Mouse (Mus musculus): ENCODE measurements at regions not wholly inside any gene's neighbourhood (a gene's known extent, or its start where the extent isn't known, plus 50 kb on each side); places are given as distances from the start of the nearest gene placed in this dataset.

DNA sequence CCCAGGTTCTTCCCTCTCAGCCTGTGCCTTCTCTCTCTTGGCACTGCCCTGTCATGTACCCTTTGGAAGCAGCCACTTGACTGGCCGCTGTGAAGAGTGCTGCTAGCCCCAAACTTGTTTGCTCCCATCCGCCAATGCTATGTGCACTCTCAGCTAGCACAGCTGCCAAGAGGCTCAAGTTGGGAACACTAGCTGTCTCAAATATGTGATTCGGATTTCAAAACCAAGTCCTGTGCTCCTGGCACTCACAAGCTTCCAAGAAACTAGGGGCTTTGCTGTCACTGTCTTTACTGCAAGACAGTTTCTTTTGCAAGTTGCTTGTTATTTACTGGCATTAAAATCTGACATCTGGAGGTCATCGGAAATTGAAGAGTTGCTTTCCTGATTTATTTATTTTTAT, 138.6 kb upstream of the Sgk1 start:
- Histone ChIP-seq H3K36me3 (ENCODE audit: control insufficient read depth, insufficient read depth, low read length) (no peaks in the 10 kb centered on the region), H3K27me3 (ENCODE audit: control insufficient read depth, insufficient read depth, low read length) (no peaks in the 10 kb centered on the region), H3K27ac (ENCODE audit: low read depth, low read length) (no peak overlapping the region), H3K9me3 (ENCODE audit: control insufficient read depth, low read length) (no peaks in the 10 kb centered on the region), H3K4me3 (ENCODE audit: low read depth, low read length) (no peak overlapping the region), H3K4me1 (replicated peaks; ENCODE audit: control insufficient read depth, insufficient read depth, low read length) (no peaks in the 10 kb centered on the region), H3K9ac (ENCODE audit: low read depth, low read length) (no peak overlapping the region), H3K4me2 (replicated peaks; ENCODE audit: low read depth, low read length) (no peak overlapping the region)
- DNase-seq (ENCODE audit: low spot score) (no peak), ATAC-seq (ENCODE audit: low FRiP score) (no peak)
- 90% methylated on average over 4 of the region's 4 CpGs for WGBS

DNA sequence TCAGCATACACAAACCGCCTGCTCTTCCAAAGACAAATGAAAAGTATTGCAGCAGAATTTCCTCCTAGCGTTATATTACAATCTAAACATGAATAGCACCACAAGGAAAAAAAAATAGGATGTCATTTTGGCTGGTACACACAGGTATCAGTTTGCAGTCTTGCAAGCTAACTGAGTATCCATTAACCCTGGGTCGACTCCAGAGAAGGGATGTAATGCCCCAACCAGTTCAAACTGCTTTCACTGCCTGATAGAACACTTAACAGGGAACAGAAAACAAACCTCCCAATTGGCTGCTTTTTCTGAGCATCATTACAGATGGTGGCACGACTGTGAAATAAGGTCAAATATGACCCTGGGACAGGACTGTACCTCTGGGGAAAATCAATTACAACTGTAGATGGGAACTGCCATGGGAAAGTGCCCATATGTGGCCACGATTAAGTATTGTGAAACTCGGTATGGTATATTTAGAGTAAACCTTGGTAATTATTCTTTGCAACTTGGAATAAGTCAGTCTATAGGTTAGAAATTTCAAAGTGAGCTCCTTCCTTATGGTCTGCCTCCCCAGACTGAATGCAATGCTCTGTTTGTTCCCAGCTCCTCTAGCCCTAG, 137.5 kb upstream of the Sgk1 start:
- Histone ChIP-seq H3K4me2 (replicated peaks; ENCODE audit: low read depth, low read length) (no peak overlapping the region), H3K27ac (ENCODE audit: low read depth, low read length) (no peak overlapping the region), H3K36me3 (ENCODE audit: control insufficient read depth, insufficient read depth, low read length) (no peaks in the 10 kb centered on the region), H3K4me1 (replicated peaks; ENCODE audit: control insufficient read depth, insufficient read depth, low read length) (no peaks in the 10 kb centered on the region), H3K9me3 (ENCODE audit: control insufficient read depth, low read length) (no peaks in the 10 kb centered on the region), H3K4me3 (ENCODE audit: low read depth, low read length) (no peak overlapping the region), H3K9ac (ENCODE audit: low read depth, low read length) (no peak overlapping the region), H3K27me3 (ENCODE audit: control insufficient read depth, insufficient read depth, low read length) (no peaks in the 10 kb centered on the region)
- no peak for ATAC-seq (ENCODE audit: low FRiP score)
- no peak for DNase-seq (ENCODE audit: low spot score)
- 67% methylated on average over 6 of the region's 6 CpGs for WGBS

DNA sequence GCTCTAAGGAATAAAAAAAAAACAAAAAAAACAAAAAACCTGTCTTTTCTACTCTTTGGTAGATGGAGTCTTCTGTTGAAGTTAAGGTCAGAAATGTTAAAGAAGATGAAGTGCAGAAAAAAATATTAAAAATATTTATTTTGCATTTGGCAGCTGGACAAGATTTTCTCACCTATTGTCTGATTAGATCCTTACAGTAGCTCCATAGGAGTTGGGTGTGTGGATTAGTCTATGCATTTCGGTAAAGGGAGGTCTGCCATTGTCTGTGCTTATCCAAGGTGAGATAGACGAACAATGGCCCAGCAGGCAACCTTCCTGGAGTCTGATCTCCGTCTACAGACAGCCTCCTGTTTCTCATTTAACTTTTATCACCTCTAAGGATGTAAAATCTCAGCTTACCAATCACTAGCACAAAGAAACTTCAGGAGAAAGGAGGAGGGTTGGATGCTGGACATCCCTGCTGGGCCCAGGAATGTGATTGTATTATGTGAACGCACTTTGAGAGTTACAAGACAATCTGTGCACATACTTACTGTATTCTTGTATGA, 136.0 kb upstream of the Sgk1 start:
- H3K27ac ChIP-seq (ENCODE audit: low read depth, low read length), result no peak overlapping the region
- no peaks in the 10 kb centered on the region for H3K9me3 ChIP-seq (ENCODE audit: control insufficient read depth, low read length)
- H3K4me2 ChIP-seq (replicated peaks; ENCODE audit: low read depth, low read length), result no peak overlapping the region
- H3K27me3 ChIP-seq (ENCODE audit: control insufficient read depth, insufficient read depth, low read length), result no peaks in the 10 kb centered on the region
- 15% methylated on average over 4 of the region's 4 CpGs for WGBS
- H3K4me1 ChIP-seq (replicated peaks; ENCODE audit: control insufficient read depth, insufficient read depth, low read length), result no peaks in the 10 kb centered on the region
- ATAC-seq (ENCODE audit: low FRiP score), result no peak
- no peak overlapping the region for H3K4me3 ChIP-seq (ENCODE audit: low read depth, low read length)
- H3K9ac ChIP-seq (ENCODE audit: low read depth, low read length), result no peak overlapping the region
- no peaks in the 10 kb centered on the region for H3K36me3 ChIP-seq (ENCODE audit: control insufficient read depth, insufficient read depth, low read length)
- DNase-seq (ENCODE audit: low spot score), result no peak

DNA sequence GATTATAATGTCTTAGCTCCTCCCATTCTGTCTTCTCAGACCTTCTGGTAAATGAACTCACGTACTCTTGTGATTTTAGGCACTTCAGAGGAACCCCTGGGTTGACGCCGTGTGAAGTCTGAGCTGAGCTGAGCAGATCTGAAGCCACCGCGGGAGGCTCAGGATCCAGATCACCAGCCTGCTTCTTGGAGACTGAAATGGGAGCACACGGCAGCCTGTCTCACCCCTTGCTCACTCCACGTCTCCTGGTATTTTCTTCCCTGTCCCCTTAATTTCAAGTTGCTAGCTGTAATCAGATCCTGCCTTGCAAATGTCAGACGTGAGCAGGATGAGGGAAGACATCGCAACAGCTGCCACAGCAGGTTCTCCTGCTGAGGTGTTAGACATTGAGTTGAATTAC, 135.3 kb upstream of the Sgk1 start:
- Histone ChIP-seq H3K27ac (ENCODE audit: low read depth, low read length) (no peak overlapping the region), H3K4me1 (replicated peaks; ENCODE audit: control insufficient read depth, insufficient read depth, low read length) (no peaks in the 10 kb centered on the region), H3K4me2 (replicated peaks; ENCODE audit: low read depth, low read length) (no peak overlapping the region), H3K36me3 (ENCODE audit: control insufficient read depth, insufficient read depth, low read length) (no peaks in the 10 kb centered on the region), H3K9me3 (ENCODE audit: control insufficient read depth, low read length) (no peaks in the 10 kb centered on the region), H3K27me3 (ENCODE audit: control insufficient read depth, insufficient read depth, low read length) (no peaks in the 10 kb centered on the region), H3K4me3 (ENCODE audit: low read depth, low read length) (no peak overlapping the region), H3K9ac (ENCODE audit: low read depth, low read length) (no peak overlapping the region)
- no peak for ATAC-seq (ENCODE audit: low FRiP score)
- DNase-seq (ENCODE audit: low spot score), result no peak
- WGBS, result 12% methylated on average over 9 of the region's 9 CpGs

DNA sequence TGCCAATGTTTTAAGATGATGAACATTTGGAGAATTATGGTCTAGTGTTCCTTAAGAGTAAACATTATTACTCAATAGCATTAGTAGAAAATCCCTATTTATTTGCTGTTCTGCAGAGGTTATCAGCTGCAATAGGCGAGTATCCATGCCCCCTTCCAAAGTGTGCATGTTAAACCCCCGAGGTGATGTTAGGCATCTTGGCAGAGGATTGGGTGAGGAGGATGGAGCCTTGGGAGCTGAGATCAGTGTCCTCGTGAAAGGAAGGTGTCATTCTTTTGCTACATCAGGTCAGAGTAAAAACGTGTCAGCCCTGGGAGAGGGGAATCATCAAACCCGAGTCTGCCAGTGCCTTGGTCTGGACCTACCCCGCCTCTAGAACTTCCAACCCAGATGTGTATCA, 130.7 kb upstream of the Sgk1 start:
- Histone ChIP-seq H3K27ac (ENCODE audit: low read depth, low read length) (no peak overlapping the region), H3K4me1 (replicated peaks; ENCODE audit: control insufficient read depth, insufficient read depth, low read length) (no peaks in the 10 kb centered on the region), H3K27me3 (ENCODE audit: control insufficient read depth, insufficient read depth, low read length) (no peaks in the 10 kb centered on the region), H3K4me2 (replicated peaks; ENCODE audit: low read depth, low read length) (no peak overlapping the region), H3K9me3 (ENCODE audit: control insufficient read depth, low read length) (no peaks in the 10 kb centered on the region), H3K36me3 (ENCODE audit: control insufficient read depth, insufficient read depth, low read length) (no peaks in the 10 kb centered on the region), H3K9ac (ENCODE audit: low read depth, low read length) (no peak overlapping the region), H3K4me3 (ENCODE audit: low read depth, low read length) (no peak overlapping the region)
- no peak for DNase-seq (ENCODE audit: low spot score)
- 75% methylated on average over 6 of the region's 6 CpGs for WGBS
- ATAC-seq (ENCODE audit: low FRiP score), result no peak

DNA sequence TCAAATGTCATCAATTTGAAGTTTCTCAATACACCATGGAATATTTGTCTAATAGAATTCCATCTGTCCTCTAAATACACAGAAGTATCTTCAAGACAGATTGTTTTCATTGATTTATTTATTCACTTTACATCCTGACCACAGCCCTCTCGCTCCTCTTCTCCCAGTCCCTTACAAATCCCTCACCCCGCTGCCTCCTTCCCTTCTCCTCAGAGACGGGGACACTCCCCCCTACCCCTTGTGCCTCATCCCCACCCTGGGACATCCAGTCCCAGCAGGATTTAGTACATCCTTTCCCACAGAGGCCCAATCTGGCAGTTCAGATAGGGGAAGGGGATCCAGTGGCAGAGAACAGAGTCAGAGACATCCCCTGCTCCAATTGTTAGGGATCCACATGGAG, 129.6 kb upstream of the Sgk1 start:
- Histone ChIP-seq H3K9ac (ENCODE audit: low read depth, low read length) (no peak overlapping the region), H3K4me2 (replicated peaks; ENCODE audit: low read depth, low read length) (no peak overlapping the region), H3K36me3 (ENCODE audit: control insufficient read depth, insufficient read depth, low read length) (no peaks in the 10 kb centered on the region), H3K27ac (ENCODE audit: low read depth, low read length) (no peak overlapping the region), H3K4me3 (ENCODE audit: low read depth, low read length) (no peak overlapping the region), H3K27me3 (ENCODE audit: control insufficient read depth, insufficient read depth, low read length) (no peaks in the 10 kb centered on the region), H3K4me1 (replicated peaks; ENCODE audit: control insufficient read depth, insufficient read depth, low read length) (no peaks in the 10 kb centered on the region), H3K9me3 (ENCODE audit: control insufficient read depth, low read length) (no peaks in the 10 kb centered on the region)
- WGBS, result 63% methylated on average over 3 of the region's 3 CpGs
- DNase-seq (ENCODE audit: low spot score) (no peak), ATAC-seq (ENCODE audit: low FRiP score) (no peak)

DNA sequence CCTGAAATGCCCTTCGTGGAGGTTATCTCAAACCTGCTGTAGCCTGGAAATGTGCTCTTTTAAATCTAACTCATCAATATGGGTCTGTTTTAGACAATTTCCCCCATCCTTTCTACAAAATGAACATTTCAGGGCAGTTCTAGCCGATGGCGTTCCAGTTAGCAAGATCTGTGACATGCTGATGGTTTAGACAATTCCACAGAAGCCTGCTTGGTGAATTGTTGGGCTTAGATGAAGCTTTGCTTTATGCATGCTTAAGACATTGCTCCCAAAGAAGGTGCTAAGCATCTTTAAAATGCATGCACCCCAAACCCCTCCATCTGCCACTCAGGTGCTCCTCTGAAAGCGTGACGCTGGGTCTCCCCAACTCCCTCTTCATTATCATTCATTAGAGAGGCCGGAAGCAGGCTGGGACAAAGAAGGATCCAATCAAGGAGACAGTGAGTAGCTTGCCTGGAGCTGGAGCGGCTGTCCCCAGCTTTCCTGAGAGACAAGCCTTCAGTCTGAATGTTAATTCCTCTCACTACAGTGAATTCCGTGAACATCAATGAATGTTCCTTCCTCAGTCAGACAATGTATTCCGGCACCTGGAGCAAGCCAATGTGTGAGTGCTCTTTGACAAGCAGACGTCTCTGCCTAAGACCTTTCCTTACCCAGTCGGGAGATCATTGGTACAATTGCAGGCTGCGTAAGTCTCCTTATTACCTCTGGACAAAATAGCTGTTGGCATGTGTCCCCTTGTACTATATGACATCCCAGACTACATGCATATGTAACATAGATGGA, 127.0 kb upstream of the Sgk1 start:
- DNase-seq (ENCODE audit: low spot score) (no peak), ATAC-seq (ENCODE audit: low FRiP score) (no peak)
- no peak overlapping the region for H3K27ac ChIP-seq (ENCODE audit: low read depth, low read length)
- H3K4me2 ChIP-seq (replicated peaks; ENCODE audit: low read depth, low read length), result no peak overlapping the region
- H3K36me3 ChIP-seq (ENCODE audit: control insufficient read depth, insufficient read depth, low read length), result no peaks in the 10 kb centered on the region
- no peaks in the 10 kb centered on the region for H3K27me3 ChIP-seq (ENCODE audit: control insufficient read depth, insufficient read depth, low read length)
- H3K4me3 ChIP-seq (ENCODE audit: low read depth, low read length), result no peak overlapping the region
- H3K9ac ChIP-seq (ENCODE audit: low read depth, low read length), result no peak overlapping the region
- 62% methylated on average over 12 of the region's 12 CpGs for WGBS
- no peaks in the 10 kb centered on the region for H3K9me3 ChIP-seq (ENCODE audit: control insufficient read depth, low read length)
- H3K4me1 ChIP-seq (replicated peaks; ENCODE audit: control insufficient read depth, insufficient read depth, low read length), result no peaks in the 10 kb centered on the region

DNA sequence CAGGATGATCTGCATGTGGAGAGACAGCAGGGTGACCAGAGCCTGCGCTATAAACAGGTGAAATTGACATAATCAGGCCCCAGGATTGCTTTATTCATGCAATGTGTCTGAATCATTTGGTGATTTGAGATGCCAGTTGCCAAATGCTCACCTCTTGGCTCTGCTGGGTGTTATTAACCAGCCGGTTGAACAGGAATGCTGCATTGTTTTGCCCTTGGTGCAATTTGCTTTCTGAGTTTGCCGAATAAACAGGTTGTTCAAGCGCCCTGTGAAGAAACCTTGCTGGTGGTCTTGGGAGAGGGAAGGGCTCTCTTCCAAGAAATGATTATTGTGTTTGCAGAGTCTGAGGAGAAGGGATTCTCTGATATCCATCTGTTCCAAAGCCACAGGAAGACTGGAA, 126.3 kb upstream of the Sgk1 start:
- DNase-seq (ENCODE audit: low spot score) (no peak), ATAC-seq (ENCODE audit: low FRiP score) (no peak)
- H3K9ac ChIP-seq (ENCODE audit: low read depth, low read length), result no peak overlapping the region
- no peaks in the 10 kb centered on the region for H3K4me1 ChIP-seq (replicated peaks; ENCODE audit: control insufficient read depth, insufficient read depth, low read length)
- H3K4me3 ChIP-seq (ENCODE audit: low read depth, low read length), result no peak overlapping the region
- no peaks in the 10 kb centered on the region for H3K27me3 ChIP-seq (ENCODE audit: control insufficient read depth, insufficient read depth, low read length)
- no peak overlapping the region for H3K27ac ChIP-seq (ENCODE audit: low read depth, low read length)
- no peaks in the 10 kb centered on the region for H3K9me3 ChIP-seq (ENCODE audit: control insufficient read depth, low read length)
- H3K36me3 ChIP-seq (ENCODE audit: control insufficient read depth, insufficient read depth, low read length), result no peaks in the 10 kb centered on the region
- H3K4me2 ChIP-seq (replicated peaks; ENCODE audit: low read depth, low read length), result no peak overlapping the region
- 89% methylated on average over 4 of the region's 4 CpGs for WGBS

DNA sequence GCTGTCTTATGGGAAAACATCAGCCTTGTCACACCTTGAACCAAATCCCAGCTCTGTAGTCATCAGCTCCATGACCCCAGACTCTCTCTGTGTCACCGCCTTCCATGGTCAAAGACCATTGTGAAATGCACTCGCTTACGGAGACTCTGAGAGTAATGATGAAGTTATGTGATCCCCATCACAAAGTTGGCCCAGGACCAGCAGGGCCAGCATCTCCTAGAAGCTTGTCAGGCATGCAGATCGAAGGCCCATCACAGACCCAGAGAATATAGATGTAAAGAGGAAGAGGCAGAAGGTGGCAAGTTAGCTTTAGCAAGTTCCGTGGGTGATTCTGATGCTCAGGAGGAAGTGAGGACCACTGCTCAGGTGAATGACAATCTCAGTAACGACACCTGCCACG, 125.2 kb upstream of the Sgk1 start:
- WGBS, result 93% methylated on average over 7 of the region's 7 CpGs
- no peaks in the 10 kb centered on the region for H3K9me3 ChIP-seq (ENCODE audit: control insufficient read depth, low read length)
- H3K4me1 ChIP-seq (replicated peaks; ENCODE audit: control insufficient read depth, insufficient read depth, low read length), result no peaks in the 10 kb centered on the region
- H3K4me3 ChIP-seq (ENCODE audit: low read depth, low read length), result no peak overlapping the region
- no peak overlapping the region for H3K27ac ChIP-seq (ENCODE audit: low read depth, low read length)
- no peaks in the 10 kb centered on the region for H3K27me3 ChIP-seq (ENCODE audit: control insufficient read depth, insufficient read depth, low read length)
- DNase-seq (ENCODE audit: low spot score) (no peak), ATAC-seq (ENCODE audit: low FRiP score) (no peak)
- no peak overlapping the region for H3K9ac ChIP-seq (ENCODE audit: low read depth, low read length)
- H3K4me2 ChIP-seq (replicated peaks; ENCODE audit: low read depth, low read length), result no peak overlapping the region
- no peaks in the 10 kb centered on the region for H3K36me3 ChIP-seq (ENCODE audit: control insufficient read depth, insufficient read depth, low read length)
